Mouse (Mus musculus): ENCODE measurements around the gene Duoxa2.

Gene Duoxa2

DNA sequence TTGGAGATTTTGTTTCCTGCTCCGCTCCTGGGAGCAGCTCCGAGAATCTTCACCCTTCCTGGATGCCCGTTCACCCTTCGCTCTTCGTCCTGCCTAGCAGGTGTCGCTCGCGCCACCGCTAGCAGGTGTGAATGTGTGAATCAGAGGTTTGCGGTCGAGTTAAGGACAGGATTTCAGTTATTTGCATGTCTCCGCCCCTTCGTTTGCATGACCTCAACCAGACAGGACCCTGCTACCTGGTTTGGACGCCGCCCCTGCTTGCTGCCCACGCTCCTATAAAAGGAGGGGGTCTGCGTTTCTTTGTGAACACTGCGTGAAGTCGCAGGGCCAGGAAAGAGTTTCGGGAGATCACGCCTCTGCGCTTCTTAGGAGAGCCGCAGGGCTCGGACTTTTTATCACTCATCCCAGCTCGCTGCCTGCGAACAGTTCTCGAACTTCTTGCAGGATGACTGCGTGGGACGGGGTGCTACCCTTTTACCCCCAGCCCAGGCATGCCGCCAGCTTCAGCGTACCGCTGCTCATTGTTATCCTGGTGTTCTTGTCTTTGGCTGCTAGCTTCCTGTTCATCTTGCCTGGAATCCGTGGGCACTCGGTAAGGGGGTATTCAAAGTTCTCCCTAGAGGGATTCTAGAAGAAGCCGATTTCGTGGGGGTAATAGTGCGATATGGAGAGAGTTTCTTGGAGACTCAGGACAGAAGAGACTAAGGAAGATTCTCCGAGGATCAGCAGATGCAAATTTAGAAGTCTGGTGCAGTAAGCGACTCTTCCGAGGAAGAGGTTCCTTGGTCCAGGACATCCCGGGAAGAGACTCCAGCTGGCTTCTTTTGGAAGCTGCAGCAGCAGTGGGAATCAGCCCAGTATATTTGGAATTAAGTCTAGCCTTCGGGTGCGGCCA is at the start of gene Duoxa2:
Gene Duoxa2, plus strand, starts transcription at position 305 of the 895 bp plus-strand sequence.
- peak; percentile 29 for DNase-seq

DNA sequence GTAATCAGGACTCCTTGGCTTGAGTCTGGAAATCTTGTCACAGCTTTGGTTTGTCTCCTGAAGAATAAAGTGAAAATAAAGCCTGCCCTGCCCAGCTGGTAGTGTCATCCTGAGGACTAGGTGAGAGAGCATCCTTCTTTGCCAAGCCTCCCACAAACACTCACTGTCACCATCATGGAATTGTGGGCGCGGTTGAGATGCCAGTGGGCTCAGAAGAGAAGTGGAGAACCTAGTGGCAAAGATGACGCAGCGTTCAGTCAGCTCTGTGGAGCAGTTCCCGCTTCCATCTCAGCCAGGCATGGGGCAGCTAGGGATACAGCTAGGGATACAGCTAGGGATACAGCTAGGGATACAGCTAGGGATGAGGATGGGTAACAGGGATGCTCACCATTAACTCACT is 42.7 kb upstream of the Duoxa2 start:
- DNase-seq, result no peak

DNA sequence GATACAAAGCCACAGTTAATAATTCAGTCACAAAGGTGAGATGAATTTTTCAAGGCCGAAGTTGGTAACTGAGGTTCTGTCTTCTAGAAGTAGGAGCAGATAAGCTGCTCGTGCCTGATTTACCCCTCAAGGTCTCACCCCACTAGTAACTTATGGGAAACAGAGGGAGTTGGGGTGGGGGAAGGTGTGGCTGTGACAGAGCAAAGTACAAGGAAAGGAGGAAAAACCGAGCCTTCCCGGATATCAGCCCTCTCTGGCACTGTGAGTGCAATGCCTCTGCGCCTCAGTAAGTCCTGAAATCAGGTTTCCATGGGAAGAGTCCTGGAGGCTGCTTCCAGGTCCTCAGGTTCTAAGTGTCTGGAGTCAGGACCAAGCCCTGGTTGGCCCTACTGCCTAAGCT is 38.0 kb upstream of the Duoxa2 start:
- no peak for DNase-seq

DNA sequence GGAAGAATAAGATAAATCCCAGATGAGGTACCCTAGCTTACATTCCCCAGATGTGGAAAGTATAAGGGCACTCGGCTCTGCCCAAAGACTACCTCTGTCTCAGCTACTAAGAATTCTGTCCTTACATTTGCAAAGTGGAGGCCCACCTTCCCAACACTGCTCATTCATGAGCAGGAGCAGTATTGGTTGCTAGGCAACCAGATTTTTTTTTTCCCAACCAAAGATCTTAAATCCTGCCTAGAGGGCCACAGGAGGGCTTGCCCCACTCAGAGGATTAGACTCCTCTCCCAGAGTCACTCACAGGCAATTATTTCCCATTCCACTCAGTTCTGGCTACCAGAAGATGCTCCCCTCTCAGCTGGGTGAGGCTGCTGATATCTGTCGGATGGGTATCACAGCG is 34.0 kb upstream of the Duoxa2 start:
- DNase-seq, result peak; percentile 5

DNA sequence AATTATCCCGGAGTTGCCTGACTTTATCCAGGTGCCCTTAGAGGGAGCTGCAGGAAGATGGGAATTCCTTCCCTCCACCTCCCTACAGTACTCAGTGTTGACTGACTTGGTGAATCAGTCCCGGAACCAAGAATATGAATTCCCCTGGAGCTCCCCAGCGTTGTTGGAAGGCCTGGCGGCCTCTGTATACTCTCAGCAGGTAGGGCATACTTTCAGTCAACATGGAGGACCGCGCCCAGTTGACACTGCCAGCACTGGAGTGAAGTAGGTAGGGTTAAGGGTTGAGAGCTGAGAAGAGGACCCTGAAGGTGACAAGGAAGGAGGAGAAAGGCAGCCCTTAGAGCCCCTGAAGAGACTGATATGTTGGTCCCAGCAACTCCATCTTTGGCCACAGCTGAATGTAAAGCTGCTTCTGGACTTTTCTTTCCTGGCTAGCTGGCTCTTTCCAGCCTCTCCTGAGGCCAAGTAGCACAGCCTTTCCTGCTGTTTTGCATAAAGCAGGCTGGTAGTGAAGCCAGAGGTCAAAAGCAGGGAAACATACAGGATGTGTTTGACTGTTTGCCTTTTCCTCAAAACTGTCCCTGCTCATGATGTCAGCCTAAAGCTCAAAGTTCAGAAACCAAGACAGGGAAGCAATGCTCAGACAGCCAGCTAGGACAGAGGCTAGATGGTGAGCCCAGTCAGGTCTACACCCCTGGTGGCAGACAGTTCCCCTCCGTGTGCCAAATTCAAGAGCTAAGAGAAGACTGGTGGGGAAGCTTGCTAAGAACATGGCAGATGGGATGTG is 32.1 kb upstream of the Duoxa2 start:
- peak; percentile 61 for DNase-seq

DNA sequence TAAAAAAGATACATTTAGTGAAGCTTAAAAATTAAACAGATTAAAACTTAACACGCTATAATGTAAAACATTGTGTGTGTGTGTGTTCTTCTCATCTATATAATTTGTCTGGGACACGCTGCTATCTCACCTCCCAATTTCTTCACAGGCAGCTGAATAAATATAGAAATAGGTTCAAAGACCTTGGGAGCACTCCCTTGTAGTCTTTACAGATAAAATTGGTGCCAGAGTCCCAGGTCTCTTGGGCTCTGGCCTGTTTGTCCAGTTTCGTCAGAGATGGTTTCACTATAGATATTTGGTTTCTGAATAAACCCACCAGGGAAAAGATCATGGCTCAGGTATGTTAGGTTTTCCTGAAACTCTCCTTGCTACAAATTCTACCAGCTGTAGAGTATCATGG is 19.9 kb upstream of the Duoxa2 start:
- no peak for DNase-seq

DNA sequence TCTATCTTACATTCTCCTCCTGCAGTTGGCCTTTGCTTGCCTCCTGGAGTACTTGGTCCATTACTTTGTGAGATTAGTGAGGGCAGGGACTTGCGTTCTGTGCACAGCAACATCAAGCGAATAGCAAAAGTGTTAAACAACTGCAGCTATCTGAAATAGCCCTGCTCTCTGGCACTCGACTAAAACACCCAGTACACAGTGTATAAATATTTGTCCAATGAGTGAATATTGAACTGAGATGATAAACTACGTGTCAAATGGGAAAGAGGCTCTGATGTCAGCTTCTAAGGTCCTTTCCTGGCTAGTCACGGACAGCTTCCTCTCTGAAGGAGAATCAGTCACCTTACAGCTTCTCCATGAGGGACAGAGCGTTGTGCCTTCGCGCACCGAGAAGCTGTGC is 14.6 kb upstream of the Duoxa2 start:
- no peak for DNase-seq

DNA sequence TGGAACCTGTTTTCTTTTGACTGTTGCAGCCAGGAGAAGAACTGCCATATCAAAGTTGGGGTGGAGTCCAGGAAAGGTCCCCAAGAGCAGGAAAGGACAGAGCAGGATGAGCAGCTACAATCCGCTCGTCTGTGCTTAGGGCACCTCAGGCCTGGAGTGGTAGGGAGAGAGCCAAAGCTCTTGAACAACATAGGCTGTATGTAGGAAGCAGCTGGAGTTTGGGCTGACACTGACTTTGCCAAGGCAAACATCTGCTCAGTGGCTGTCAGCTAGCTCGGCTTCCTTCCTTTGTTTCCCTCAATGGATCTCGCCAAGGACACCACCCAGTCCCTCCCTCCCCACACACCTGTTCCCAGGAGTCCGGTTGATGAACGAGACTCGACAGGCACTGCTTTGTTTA is 12.6 kb upstream of the Duoxa2 start:
- DNase-seq, result no peak

DNA sequence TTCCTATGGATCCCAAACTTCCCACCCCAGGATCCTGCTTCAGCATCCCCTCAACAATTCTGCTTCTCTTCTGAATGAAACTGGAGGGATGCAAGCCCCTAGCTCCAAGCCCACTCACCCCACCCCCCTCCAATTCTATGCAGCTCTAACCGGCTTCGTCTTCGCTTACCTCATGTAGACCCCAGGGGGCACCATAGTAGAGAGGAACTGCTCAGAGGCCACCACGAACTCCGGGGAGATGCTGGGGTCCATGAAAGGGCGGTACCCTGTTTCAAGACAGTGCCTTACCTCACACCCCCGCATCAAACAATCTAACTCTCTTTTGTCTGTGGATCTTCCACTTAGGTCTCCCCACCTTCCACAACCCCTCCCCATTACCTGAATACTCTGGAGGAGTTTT is 3.8 kb upstream of the Duoxa2 start:
- no peak for DNase-seq

DNA sequence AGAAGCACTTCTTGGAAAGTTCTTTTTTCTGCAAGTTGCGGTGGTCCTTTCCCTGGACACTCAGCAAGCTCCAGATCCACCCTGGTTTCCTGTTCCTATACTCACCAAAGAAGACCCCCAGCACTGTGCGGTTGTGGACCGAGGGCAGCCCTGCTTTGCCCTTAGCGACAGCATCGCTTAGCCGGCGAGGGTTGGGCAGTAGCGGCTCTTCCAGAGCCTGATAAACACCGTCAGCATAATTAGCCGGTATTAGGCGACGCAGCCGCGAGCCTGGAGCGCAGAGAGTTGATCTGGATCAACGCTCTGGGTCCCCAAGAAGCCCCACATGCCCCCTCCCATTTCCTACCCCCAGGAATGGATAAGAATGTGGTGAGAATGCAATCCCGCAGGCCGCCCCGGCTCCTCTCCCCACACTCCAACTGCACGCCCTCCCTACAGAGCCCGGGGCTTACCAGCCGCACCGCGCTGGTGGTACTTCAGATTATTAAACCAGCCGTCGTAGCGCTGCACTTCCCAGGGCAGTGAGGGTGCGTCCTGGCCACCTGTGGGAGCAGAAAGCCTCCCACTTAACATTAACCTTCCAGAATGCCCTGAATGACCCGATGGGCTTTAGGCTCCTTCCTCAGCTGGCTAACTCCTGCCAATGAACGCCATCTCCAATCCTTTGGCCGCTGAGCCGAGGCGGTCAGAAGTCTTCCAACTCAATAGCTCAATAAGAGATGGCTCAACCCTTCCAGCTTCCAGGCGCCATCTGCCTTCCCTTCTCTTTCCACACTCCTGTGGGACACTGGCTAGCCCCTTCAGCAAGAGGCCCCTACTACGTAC is 1.2 kb upstream of the Duoxa2 start:
- no peak for DNase-seq

DNA sequence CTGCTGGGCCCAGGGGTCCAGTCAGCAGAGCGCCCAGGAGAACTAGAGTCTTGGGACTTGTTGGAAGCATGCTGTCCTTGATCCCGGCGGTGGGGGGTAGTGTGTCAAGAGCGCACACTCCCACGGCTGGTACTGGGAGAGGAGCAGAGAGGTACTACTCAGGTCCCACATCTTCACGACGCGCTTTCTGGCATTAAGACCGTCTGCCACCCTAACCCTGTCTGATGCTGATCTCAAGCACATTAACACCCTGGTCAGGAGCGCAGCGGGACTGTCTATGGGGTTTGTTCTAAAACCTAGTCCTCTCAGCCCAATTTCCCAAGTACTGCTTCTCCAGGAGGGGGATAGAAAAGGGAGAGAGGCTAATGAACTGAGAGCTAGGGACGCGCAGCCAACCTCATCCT is 602 bp upstream of the Duoxa2 start, which contains the start of gene Duox2:
Gene Duox2, minus strand, starts transcription at position 354 of the 404 bp plus-strand sequence.
- DNase-seq, result no peak

DNA sequence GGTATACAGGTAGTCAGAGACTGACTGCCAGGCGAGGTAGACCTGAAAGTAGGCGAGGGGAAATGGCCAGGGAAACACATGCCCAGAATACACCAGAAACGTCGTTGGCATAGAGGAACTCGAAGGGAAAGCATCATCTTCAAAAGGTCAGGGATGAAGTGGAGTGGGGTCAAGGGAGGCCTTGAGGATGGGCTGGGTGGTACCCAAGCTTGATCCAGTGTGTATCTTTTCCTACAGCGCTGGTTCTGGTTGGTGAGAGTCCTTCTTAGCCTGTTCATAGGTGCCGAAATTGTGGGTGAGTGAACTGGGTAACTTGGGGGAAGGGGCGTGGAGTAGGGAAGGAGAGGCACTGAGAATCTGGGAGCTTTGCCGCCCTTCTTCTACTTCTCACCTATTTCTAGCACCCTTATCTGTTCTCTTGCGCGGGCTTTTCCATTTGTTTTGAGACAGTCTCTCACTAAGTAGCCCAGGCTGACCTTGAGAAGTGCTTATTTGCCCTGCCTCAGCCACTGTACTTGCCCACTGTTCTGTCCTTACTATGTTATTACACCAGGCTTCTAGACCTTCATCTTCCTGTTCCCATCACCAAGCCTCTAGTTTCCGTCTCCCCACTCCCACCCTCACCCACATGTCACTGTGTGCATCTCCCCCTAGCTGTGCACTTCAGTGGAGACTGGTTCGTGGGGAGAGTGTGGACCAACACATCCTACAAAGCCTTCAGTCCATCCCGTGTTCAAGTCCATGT is 1.4 kb downstream of the Duoxa2 start:
- DNase-seq, result no peak

DNA sequence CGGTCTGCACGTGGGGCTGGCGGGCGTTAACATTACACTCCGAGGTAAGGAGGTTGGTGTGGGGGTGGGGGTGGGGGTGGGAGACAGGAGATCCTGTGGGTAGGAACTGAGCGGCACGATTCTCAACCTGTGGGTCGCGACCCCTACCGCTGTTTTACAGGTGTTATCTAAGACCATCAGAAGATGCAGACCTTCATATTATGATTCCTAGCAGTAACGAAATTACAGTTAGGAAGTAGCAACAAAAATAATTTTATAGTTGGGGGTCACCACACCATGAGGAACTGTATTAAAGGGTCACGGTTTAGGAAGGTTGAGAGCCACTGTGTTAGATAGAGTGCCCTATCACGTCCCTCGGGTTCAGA is 1.9 kb downstream of the Duoxa2 start:
- no peak for DNase-seq

DNA sequence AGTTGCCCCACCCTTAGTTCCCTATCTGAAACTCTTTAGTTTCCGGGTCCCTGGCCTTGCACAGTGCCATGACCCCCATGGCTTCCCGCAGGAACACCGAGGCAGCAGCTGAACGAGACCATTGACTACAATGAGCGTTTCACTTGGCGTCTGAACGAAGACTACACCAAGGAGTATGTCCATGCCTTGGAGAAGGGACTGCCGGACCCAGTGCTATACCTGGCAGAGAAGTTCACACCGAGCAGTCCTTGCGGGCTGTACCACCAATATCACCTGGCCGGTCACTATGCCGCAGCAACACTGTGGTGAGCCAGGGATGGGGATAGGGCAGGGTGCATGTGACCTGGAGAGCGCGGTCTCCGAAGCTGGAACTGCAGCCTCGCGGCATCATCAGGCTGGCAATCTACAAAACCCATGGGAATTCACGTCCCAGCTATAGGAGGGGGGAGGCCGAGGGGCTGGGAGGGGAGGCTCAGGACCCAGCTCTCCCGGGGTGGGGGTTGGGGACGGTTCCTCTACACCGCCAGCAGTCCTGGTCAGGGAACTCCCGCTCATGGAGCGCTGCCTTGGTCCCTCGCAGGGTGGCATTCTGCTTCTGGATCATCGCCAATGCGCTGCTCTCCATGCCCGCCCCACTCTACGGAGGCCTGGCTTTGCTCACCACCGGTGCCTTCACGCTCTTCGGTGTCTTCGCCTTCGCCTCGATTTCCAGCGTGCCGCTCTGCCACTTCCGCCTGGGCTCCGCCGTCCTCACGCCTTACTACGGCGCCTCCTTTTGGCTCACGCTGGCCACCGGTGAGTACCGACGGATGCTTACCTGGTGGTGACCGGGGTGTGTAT is 2.6 kb downstream of the Duoxa2 start:
- DNase-seq, result no peak

DNA sequence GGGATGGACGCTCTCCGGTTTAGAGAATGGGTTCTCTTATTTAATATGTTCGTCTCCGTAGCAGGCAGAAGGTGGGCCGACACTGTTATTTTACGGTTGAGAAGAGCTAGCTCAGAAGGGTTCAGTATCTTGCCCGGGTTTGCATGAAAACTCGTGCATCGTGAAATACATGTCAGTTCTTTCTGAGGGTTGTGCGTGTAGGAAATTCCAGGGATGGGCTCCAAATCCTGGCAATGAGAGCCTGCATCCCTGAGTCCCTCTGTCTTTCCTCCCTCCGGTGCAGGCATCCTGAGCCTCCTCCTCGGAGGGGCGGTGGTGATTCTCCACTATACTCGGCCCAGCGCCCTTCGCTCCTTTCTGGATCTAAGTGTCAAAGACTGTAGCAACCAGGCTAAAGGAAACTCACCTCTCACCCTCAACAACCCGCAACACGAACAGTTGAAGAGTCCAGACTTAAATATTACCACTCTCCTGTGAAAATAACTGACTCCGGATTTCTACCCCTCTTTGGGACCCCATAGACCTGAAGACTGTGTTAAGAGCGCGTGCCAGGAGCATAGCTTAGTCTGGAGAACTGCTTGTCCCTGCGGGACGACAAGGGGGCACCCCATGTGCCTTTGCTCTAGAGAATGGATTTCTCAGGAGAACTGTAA is 3.3 kb downstream of the Duoxa2 start:
- DNase-seq, result no peak

DNA sequence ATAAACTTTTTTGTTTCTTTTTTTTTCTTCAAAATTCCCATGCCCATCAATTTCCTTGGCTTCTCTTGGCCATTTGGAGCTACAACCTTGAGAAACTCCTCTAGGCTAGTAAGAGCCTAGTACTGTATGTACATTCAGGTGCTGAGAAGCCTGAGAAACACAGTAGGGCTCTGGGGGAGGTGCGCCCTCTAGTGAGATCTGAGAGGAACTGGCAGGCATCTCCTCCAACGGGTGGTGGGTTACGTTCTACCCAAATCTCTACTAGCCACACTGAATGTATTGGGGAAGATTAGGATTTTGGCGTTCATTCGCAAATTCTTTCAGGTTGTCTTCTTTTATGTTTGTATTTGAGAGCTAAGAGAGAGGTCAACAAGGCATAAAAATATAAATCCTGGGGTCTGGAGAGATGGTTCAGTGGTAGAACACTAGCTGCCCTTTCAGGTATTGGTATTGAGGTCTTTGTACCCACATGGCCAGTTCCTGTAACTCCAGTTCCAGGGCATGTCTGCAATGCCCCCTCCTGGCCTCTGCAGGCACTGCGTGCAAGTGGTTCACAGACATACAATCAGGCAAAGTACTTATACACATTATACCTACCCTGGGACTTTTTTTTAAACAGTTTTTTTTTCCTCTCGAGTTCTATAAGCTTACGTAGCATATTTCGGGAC is 4.0 kb downstream of the Duoxa2 start:
- peak; percentile 85 for DNase-seq

DNA sequence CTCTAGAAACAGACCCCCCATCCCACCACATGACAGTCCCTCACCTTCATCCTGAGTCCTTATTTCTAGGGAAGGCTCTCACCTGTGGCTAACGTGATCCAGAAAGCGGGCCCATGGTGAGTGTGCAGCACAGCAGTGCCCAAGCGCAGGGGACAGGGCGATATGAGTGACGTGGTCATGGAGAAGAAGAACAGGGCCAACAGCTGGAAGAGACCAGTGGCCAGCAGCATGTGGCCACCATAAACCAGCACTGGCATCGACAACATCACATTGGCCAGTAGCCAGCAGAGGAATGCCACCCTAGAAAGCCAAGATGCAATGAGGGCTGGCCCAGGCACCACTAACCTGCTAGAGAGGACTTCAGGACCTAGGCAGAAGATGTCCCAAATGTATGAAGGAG is 5.8 kb downstream of the Duoxa2 start:
- DNase-seq, result no peak

DNA sequence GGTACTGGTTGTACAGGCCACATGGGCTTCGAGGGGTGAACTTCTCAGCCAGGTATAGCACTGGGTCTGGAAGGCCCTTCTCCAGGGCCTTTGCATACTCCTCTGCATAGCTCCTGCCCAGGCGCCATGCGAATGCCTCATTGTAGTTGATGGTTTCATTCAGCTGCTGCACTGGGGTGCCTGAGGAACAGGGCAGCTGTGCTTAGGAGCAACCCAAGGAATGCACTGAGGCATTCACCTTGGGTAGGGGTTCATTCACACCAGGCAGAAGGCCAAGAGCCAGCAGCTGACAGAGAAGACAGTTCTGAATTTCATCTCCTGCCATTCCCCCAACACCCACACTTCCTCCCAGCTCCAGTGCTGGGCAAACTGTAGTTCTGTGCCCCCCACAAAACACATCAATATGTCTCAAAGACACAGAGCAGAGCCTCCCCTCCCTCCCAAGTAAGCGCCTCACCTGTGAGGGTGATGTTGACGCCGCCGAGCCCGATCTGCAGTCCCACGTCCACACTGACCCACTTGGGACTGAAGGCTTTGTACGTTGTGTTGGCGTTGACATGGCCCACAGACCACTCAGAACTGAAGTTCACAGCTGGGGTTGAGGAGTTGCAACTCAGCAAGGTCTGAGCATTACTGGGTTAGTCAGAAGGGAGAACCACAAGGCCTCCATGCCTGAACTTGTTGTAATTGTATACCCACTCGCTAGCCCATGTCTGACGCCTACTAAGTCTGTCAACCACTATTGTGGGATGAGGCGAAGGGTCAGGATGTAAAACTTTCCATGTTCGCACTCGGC is 6.6 kb downstream of the Duoxa2 start:
- no peak for DNase-seq

DNA sequence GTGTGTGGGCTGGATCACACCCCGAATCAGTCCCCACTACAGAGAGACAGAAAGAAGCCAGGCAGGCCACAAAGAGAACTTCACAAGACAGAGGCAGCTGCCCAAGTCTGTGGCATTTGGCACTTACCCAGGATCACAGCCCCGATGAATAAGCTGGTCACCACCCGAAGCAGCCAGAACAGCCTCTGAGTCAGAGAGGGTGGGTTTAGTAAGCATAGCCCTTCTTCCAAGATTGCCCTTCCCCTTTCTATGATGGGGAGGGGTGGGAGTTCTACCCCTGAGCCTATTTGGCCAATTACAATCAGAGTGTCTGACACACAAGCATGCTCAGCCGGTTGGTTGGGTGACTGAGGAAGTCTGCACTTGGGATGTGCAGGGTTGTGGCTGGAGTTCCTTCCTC is 7.5 kb downstream of the Duoxa2 start:
- no peak for DNase-seq

DNA sequence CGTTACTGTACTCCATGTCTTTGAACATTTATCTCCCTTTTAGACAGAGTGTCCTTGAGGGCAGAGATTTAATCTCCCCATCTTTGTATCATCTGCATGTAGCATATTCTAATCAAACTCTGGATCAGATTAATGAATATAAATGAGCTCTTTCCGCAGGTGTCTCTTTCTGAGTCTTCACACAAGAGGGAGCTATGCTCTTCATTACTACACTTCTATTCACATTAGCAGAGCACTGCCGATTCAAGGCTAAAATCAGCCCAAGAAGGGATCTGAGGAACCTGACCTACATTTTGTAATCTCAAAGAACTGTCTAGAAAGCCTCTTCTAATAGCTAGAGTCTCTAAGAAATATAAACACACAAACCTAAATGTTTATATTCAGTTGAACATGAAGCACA is 10.9 kb downstream of the Duoxa2 start:
- no peak for DNase-seq

Measured in kidney, adult 9 months (tissue).